Mouse (Mus musculus): ENCODE measurements around the gene Morc2a. TPM values are rescaled to one million over a fixed set of nuclear protein-coding genes. Genes with fewer than 3 reads are reported as not detected.
A peak's percentile ranks its signal among the peaks of the same experiment; 100 is the strongest.

The Morc2a gene
- polyA plus RNA-seq, 1 experiment from 2014 or later = 27.9 TPM

DNA sequence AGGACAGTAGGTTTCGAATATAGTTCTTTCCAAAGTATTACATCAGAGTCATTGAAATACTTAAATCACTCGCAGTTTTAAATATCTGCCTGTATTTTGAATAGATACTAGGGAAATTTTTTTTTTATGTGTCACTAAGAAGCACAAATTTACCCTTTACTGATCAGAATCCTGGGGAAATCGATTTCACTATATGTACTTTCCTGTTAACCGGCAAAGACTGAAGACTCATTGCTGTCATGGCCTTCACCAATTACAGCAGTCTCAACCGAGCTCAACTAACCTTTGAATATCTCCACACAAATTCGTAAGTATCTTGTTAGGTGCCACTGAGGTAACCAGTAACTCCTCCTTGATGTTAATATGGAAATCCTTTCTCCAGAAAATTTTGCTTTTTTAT lies 1.1 kb downstream of the Morc2a start:
- Histone ChIP-seq H3K9ac (no peak overlapping the region), H3K27me3 (no peaks in the 10 kb centered on the region), H3K36me3 (peaks cover 21% of the 10 kb centered on the region), H3K27ac (replicated peaks) (no peak overlapping the region), H3K9me3 (replicated peaks) (peaks cover 11% of the 10 kb centered on the region; the same call in 1 of the 2 replicates), H3K4me1 (peaks cover 17% of the 10 kb centered on the region), H3K4me3 (replicated peaks) (peak overlapping the region; percentile 69), H3K4me2 (replicated peaks) (peak overlapping the region; percentile 71)
- ATAC-seq (ENCODE audit: insufficient number of reproducible peaks, low FRiP score, low TSS enrichment, low read depth) = no peak
- WGBS = 95% methylated on average over 6 of the region's 6 CpGs

DNA sequence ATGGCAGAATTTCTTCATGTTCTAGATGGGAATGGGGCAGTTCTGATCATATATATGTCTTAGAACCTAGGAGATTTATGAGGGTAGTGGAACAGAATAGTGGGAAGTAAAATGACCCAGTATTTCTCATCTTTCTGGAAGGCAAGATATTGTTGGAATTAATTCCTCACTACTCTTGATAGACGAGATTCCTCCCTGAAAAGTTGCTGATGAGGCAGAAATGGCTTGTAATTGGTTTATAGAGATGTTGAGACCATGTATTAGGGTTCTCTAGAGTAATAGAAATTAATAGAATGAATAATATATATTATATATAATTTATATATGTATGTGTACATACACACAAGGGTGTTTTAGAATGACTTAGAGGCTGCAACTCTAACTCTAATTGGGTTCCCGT lies 13.0 kb downstream of the Morc2a start:
- no peaks in the 10 kb centered on the region for H3K27me3 ChIP-seq
- no peaks in the 10 kb centered on the region for H3K9me3 ChIP-seq (replicated peaks)
- peaks cover 26% of the 10 kb centered on the region for H3K36me3 ChIP-seq
- no peaks in the 10 kb centered on the region for H3K4me1 ChIP-seq
- H3K4me3 ChIP-seq (replicated peaks) = no peak overlapping the region
- no peak overlapping the region for H3K27ac ChIP-seq (replicated peaks)
- WGBS = 89% methylated on average over 2 of the region's 2 CpGs
- ATAC-seq (ENCODE audit: insufficient number of reproducible peaks, low FRiP score, low TSS enrichment, low read depth) = no peak
- H3K4me2 ChIP-seq (replicated peaks) = no peak overlapping the region
- no peak overlapping the region for H3K9ac ChIP-seq

DNA sequence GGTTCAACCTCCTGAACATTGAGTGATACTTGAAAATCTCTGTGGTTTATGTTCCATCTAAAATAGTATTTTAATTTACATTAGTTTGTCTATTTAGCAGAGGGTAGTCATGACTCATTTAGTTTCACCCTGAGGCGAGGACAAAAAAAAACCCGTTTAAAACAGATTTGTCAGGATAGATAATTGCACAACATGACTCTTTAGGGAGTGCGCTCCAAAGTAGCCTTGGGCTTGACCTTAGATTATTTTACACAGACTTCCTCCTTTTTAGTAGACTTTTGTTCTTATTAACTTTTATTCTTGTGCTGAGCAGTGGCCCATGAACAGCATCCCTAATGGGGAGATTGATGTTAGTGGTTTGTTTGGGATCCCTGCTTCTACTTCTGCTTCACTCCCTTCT lies 18.5 kb downstream of the Morc2a start:
- no peak overlapping the region for H3K4me2 ChIP-seq (replicated peaks)
- no peaks in the 10 kb centered on the region for H3K4me1 ChIP-seq
- no peak overlapping the region for H3K9ac ChIP-seq
- H3K27ac ChIP-seq (replicated peaks) = no peak overlapping the region
- H3K4me3 ChIP-seq (replicated peaks) = no peak overlapping the region
- H3K36me3 ChIP-seq = peaks cover 51% of the 10 kb centered on the region
- H3K27me3 ChIP-seq = no peaks in the 10 kb centered on the region
- ATAC-seq (ENCODE audit: insufficient number of reproducible peaks, low FRiP score, low TSS enrichment, low read depth) = no peak
- H3K9me3 ChIP-seq (replicated peaks) = no peaks in the 10 kb centered on the region
- 75% methylated on average over 3 of the region's 3 CpGs for WGBS

DNA sequence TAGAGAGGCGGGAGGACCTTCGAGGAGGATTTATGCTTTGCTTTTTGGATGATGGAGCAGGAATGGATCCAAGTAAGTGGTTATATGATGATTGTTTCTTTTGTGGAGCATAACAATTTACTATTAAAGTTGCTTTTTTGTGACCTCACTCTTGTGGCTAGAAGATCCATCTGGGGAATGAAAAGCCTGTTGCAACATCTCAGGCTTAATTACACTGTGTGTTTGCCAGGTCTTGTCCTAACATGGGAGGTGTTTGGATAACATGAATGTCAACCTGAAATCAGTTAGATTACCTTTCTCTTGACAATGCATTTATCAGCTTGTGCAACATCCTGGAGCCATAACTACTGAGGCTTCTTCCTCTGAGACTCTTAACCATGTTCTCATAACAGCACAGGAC lies 19.8 kb downstream of the Morc2a start:
- H3K27ac ChIP-seq (replicated peaks) = no peak overlapping the region
- peaks cover 57% of the 10 kb centered on the region for H3K36me3 ChIP-seq
- 77% methylated on average over 2 of the region's 2 CpGs for WGBS
- no peak overlapping the region for H3K9ac ChIP-seq
- no peak for ATAC-seq (ENCODE audit: insufficient number of reproducible peaks, low FRiP score, low TSS enrichment, low read depth)
- H3K9me3 ChIP-seq (replicated peaks) = no peaks in the 10 kb centered on the region
- no peak overlapping the region for H3K4me3 ChIP-seq (replicated peaks)
- no peak overlapping the region for H3K4me2 ChIP-seq (replicated peaks)
- H3K4me1 ChIP-seq = no peaks in the 10 kb centered on the region
- H3K27me3 ChIP-seq = no peaks in the 10 kb centered on the region

DNA sequence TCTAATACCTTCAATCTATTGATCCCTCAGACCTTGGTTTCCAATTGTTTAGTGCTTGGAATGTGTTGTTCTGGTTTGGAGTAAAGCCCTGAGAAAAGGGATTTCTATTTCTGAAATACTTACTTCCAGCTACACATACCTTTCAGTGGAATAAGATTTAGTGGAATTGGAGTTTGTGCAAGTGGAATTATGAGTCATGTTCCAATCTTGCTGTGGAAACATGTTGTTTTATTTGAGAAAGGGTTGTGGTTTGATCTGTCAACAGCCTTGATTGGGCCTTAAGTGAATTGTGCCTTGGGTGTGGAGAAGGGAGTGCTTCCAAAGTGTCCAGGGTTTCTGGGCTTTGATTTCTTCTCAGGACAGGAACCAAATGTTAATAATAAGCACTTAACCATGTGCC lies 20.9 kb downstream of the Morc2a start:
- peaks cover 56% of the 10 kb centered on the region for H3K36me3 ChIP-seq

DNA sequence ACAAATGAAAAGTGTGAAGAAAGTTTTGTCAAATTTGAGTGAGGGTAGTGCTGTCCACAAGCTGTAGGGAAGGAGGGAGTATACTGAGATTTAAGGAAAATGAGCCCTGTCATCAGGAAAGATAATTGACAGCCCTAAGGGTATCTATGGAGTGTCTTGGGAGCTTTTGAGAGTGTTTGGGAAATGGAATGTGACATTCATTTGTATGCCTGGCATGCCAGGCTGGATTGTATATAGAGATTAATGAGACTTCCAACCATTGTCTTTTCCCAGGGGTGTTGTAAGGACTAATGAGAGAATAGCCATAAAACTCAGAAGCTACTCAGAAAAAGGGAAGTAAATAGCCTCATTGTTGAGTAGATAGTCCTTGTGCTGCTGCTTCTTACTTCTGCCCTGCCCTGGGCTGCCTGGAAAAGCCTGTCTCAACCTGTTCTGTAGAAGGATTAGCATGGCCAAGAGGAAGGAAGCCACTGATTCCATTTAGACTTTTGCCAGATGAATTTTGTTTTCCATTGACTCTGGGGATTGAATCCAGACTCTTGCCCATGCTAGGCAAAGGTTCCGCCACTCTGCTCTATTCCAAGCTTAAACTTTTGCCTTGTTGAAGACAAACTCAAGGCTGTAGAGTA lies 22.1 kb downstream of the Morc2a start:
- H3K9me3 ChIP-seq (replicated peaks) = no peaks in the 10 kb centered on the region
- H3K4me2 ChIP-seq (replicated peaks) = no peak overlapping the region
- no peak overlapping the region for H3K9ac ChIP-seq
- no peak overlapping the region for H3K4me3 ChIP-seq (replicated peaks)
- H3K27me3 ChIP-seq = no peaks in the 10 kb centered on the region
- H3K4me1 ChIP-seq = no peaks in the 10 kb centered on the region
- no peak for ATAC-seq (ENCODE audit: insufficient number of reproducible peaks, low FRiP score, low TSS enrichment, low read depth)
- peaks cover 67% of the 10 kb centered on the region for H3K36me3 ChIP-seq
- WGBS = 95% methylated on average over 1 of the region's 1 CpGs
- no peak overlapping the region for H3K27ac ChIP-seq (replicated peaks)

More for the DNA sequence above, 20.9 kb downstream of the Morc2a start:
- H3K27ac ChIP-seq (replicated peaks) = no peak overlapping the region
- H3K4me2 ChIP-seq (replicated peaks) = no peak overlapping the region
- no peaks in the 10 kb centered on the region for H3K9me3 ChIP-seq (replicated peaks)
- H3K27me3 ChIP-seq = no peaks in the 10 kb centered on the region
- no peak overlapping the region for H3K4me3 ChIP-seq (replicated peaks)
- no peaks in the 10 kb centered on the region for H3K4me1 ChIP-seq
- H3K9ac ChIP-seq = no peak overlapping the region
- no peak for ATAC-seq (ENCODE audit: insufficient number of reproducible peaks, low FRiP score, low TSS enrichment, low read depth)

DNA sequence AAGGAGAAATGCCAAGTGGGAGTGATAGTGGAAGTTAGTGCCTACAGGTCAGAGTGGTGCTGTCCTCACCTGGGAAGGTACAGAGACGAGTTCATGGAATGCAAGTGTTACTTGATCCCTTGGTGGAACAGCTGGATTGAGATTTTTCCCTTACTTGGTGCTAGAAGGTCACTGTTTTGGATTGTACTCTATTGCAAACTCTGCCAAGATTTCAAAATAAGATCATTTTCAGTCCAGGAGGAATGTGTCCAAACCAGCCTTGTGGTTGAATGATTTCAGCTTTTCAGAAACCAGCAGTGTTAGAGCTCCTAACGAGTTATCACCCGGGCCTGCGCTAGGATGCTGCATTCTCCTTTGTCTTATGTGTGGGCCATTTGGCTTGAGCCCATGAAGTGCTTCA lies 25.6 kb downstream of the Morc2a start:
- WGBS = 74% methylated on average over 4 of the region's 4 CpGs

DNA sequence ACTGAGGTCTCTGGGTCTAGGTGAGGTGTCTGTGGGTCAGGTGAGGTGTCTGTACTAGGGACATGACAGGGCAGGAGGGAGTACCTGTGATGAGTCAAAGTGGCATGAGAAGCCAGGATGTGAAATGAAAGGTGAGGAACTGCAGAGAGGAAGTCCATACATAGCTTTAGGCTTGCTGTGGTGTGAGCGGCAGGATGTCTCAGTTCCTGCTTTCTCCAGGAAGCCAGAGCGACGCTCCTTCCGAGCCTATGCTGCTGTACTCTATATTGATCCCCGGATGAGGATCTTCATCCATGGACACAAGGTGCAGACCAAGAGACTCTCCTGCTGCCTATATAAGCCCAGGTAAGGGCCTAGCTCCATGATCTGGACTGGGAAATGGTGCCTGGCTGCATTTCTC lies 27.4 kb downstream of the Morc2a start:
- H3K36me3 ChIP-seq = peaks cover 91% of the 10 kb centered on the region
- no peak overlapping the region for H3K9ac ChIP-seq
- 89% methylated on average over 5 of the region's 5 CpGs for WGBS
- no peaks in the 10 kb centered on the region for H3K4me1 ChIP-seq
- no peak overlapping the region for H3K4me2 ChIP-seq (replicated peaks)
- H3K27me3 ChIP-seq = no peaks in the 10 kb centered on the region
- no peaks in the 10 kb centered on the region for H3K9me3 ChIP-seq (replicated peaks)
- no peak for ATAC-seq (ENCODE audit: insufficient number of reproducible peaks, low FRiP score, low TSS enrichment, low read depth)
- no peak overlapping the region for H3K27ac ChIP-seq (replicated peaks)
- no peak overlapping the region for H3K4me3 ChIP-seq (replicated peaks)

More for the DNA sequence above, 25.6 kb downstream of the Morc2a start:
- Histone ChIP-seq H3K9ac (no peak overlapping the region), H3K27ac (replicated peaks) (no peak overlapping the region), H3K27me3 (no peaks in the 10 kb centered on the region), H3K4me3 (replicated peaks) (no peak overlapping the region), H3K4me1 (no peaks in the 10 kb centered on the region), H3K4me2 (replicated peaks) (no peak overlapping the region), H3K36me3 (peaks cover 86% of the 10 kb centered on the region), H3K9me3 (replicated peaks) (no peaks in the 10 kb centered on the region)
- ATAC-seq (ENCODE audit: insufficient number of reproducible peaks, low FRiP score, low TSS enrichment, low read depth) = no peak

DNA sequence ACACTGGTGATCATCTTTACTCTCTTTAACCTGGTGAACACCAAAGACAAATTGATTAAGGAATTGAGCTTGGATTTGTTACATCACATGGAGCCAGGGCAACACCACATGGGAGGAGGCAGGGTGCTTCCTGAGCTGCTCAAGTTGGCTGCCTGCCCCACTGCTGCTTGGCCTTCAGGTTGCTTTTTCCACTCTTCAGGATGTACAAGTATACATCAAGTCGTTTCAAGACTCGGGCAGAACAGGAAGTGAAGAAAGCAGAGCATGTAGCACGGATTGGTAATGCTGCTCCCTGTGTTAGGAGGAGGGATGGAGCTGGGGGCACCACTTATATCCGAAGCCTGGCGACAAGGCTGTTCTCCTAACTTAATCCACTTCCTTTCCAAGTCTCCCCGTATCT lies 28.2 kb downstream of the Morc2a start:
- ATAC-seq (ENCODE audit: insufficient number of reproducible peaks, low FRiP score, low TSS enrichment, low read depth) = no peak
- Histone ChIP-seq H3K27ac (replicated peaks) (no peak overlapping the region), H3K9ac (no peak overlapping the region), H3K9me3 (replicated peaks) (no peaks in the 10 kb centered on the region), H3K27me3 (no peaks in the 10 kb centered on the region), H3K4me2 (replicated peaks) (no peak overlapping the region), H3K4me1 (no peaks in the 10 kb centered on the region), H3K36me3 (peaks cover 87% of the 10 kb centered on the region), H3K4me3 (replicated peaks) (no peak overlapping the region)
- 76% methylated on average over 6 of the region's 6 CpGs for WGBS

DNA sequence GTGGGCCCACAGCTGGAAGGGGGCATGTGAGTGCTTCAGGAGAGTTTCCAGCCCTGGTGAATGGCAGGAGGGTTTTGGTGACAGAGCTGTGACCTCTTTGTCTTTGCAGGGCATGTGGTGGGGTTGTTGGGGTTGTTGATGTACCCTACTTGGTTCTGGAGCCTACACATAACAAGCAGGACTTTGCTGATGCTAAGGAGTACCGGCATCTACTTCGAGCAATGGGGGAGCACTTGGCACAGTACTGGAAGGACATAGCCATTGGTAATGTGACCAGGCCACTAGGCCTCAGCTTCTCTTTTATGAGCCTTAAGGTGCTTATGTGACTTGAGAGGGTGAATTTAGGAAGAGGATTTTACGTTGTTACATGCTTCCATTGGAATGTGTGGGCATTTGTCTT lies 30.8 kb downstream of the Morc2a start:
- Histone ChIP-seq H3K4me1 (no peaks in the 10 kb centered on the region), H3K27ac (replicated peaks) (no peak overlapping the region), H3K9me3 (replicated peaks) (no peaks in the 10 kb centered on the region), H3K9ac (no peak overlapping the region), H3K4me2 (replicated peaks) (no peak overlapping the region), H3K27me3 (no peaks in the 10 kb centered on the region), H3K36me3 (peaks cover 82% of the 10 kb centered on the region), H3K4me3 (replicated peaks) (no peak overlapping the region)
- ATAC-seq (ENCODE audit: insufficient number of reproducible peaks, low FRiP score, low TSS enrichment, low read depth) = no peak
- 93% methylated on average over 3 of the region's 3 CpGs for WGBS

DNA sequence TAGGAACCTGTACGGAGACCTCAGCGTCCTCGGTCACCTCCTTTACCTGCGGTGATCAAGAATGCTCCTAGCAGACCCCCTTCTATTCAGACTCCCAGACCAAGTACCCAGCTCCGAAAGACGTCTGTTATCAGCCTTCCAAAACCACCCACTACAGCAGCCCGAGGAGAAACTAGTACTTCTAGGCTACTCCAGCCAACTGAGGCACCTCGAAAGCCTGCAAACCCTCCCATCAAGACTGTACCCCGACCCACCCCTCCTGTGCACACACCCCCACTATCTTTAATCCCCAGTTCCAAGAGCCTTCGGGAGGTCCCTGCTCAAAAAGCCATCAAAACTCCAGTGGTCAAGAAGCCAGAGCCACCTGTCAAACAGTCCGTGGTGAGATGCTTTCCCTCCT lies 34.7 kb downstream of the Morc2a start:
- Histone ChIP-seq H3K9ac (no peak overlapping the region), H3K4me2 (replicated peaks) (no peak overlapping the region), H3K9me3 (replicated peaks) (no peaks in the 10 kb centered on the region), H3K27ac (replicated peaks) (no peak overlapping the region), H3K4me3 (replicated peaks) (no peak overlapping the region), H3K36me3 (peaks cover 84% of the 10 kb centered on the region), H3K4me1 (no peaks in the 10 kb centered on the region), H3K27me3 (no peaks in the 10 kb centered on the region)
- ATAC-seq (ENCODE audit: insufficient number of reproducible peaks, low FRiP score, low TSS enrichment, low read depth) = no peak
- 95% methylated on average over 11 of the region's 11 CpGs for WGBS

DNA sequence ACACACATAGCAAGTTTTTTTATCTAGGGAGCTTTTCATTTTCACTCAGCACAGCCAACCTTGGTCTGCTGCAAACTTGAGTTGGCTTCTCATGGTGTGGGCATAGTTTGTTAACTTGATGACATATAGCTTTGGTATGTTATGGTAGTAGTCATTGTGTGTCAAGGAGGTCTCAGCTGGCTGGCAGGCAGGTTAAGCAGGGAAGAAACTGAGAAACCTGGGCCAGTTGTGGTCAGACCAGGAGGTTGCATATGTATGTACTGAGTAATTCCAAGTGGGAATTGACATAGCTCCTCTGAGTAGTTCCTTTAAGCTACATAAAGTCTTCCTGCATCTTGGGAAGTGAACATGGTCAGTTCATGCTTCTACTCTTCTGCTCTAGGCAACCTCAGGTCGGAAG lies 35.2 kb downstream of the Morc2a start:
- no peaks in the 10 kb centered on the region for H3K27me3 ChIP-seq
- no peak for ATAC-seq (ENCODE audit: insufficient number of reproducible peaks, low FRiP score, low TSS enrichment, low read depth)
- H3K9ac ChIP-seq = no peak overlapping the region
- peaks cover 85% of the 10 kb centered on the region for H3K36me3 ChIP-seq
- H3K4me1 ChIP-seq = no peaks in the 10 kb centered on the region
- WGBS = 83% methylated on average over 1 of the region's 1 CpGs
- H3K4me3 ChIP-seq (replicated peaks) = no peak overlapping the region
- H3K27ac ChIP-seq (replicated peaks) = no peak overlapping the region
- no peaks in the 10 kb centered on the region for H3K9me3 ChIP-seq (replicated peaks)
- H3K4me2 ChIP-seq (replicated peaks) = no peak overlapping the region

All from embryonic facial prominence, embryonic 15.5 days (tissue).